21 mouse cellular contexts compared by ENCODE assay signal in genomic region chr14:121926901-121927300, GRCm38 (mm10). TPM values are rescaled to one million over a fixed set of nuclear protein-coding genes. Genes with fewer than 3 reads are reported as not detected.
DNase-seq lines count a peak whose midpoint lies in the region; ATAC-seq and TF ChIP-seq lines count a peak whose summit lies in the region.
"Had no signal": no experiment of that assay in that cellular context is flagged by ENCODE, and none has a peak within 500 bp of the region (broad histone marks: within the 10 kb centered on the region; RNA-seq: fewer than 3 reads in every experiment).

No protein-coding gene starts in this region.

- no peaks in the 10 kb centered on the region; the same call in 1 of the 2 replicates for H3K4me1 ChIP-seq in intestine, embryonic 14.5 days (replicated peaks; ENCODE audit: control insufficient read depth, insufficient read depth, low read length)
- H3K4me1 ChIP-seq in intestine, embryonic 15.5 days (replicated peaks): 0 out of 2 replicates have a peak, but pooled peaks cover 5% of the 10 kb centered on the region
- peaks cover 14% of the 10 kb centered on the region for H3K4me1 ChIP-seq in liver, postnatal 0 days (ENCODE audit: insufficient read depth)
- H3K4me1 ChIP-seq: hindbrain, embryonic 15.5 days had no signal

- H3K27me3 ChIP-seq in intestine, embryonic 14.5 days (replicated peaks; ENCODE audit: control insufficient read depth, insufficient read depth, low read length): no peaks in the 10 kb centered on the region
- no peaks in the 10 kb centered on the region for H3K27me3 ChIP-seq in intestine, embryonic 15.5 days (replicated peaks)
- no peaks in the 10 kb centered on the region for H3K27me3 ChIP-seq in liver, postnatal 0 days (ENCODE audit: insufficient read depth, low read length)
- H3K27me3 ChIP-seq: heart, embryonic 13.5 days; hindbrain, embryonic 12.5 days; hindbrain, embryonic 15.5 days had no signal

- H3K4me3 ChIP-seq in intestine, embryonic 14.5 days (ENCODE audit: low read depth, low read length): no peak overlapping the region
- H3K4me3 ChIP-seq in intestine, embryonic 15.5 days (replicated peaks): no peak overlapping the region
- no peak overlapping the region for H3K4me3 ChIP-seq in liver, postnatal 0 days (ENCODE audit: low read depth, low read length)
- H3K4me3 ChIP-seq: heart, embryonic 13.5 days; hindbrain, embryonic 12.5 days; hindbrain, embryonic 15.5 days had no signal

- no peak for TF ChIP-seq CTCF in liver, postnatal 0 days (IDR thresholded peaks at IDR 0.05; ENCODE audit: low read depth)

- no peak for TF ChIP-seq EP300 in liver, postnatal 0 days (IDR thresholded peaks at IDR 0.05; ENCODE audit: low read depth)

- no peaks in the 10 kb centered on the region for H3K36me3 ChIP-seq in intestine, embryonic 14.5 days (ENCODE audit: control insufficient read depth, insufficient read depth, low read length)
- H3K36me3 ChIP-seq in intestine, embryonic 15.5 days: no peaks in the 10 kb centered on the region
- H3K36me3 ChIP-seq in liver, postnatal 0 days (replicated peaks; ENCODE audit: insufficient read depth, low read length): no peaks in the 10 kb centered on the region
- H3K36me3 ChIP-seq: heart, embryonic 13.5 days; hindbrain, embryonic 12.5 days; hindbrain, embryonic 15.5 days had no signal

- 87% methylated on average over 6 of the region's 6 CpGs for WGBS in intestine, embryonic 14.5 days
- 85% methylated on average over 6 of the region's 6 CpGs for WGBS in intestine, embryonic 15.5 days
- WGBS in liver, postnatal 0 days (ENCODE audit: insufficient replicate concordance): 87% methylated on average over 6 of the region's 6 CpGs

- no peak overlapping the region for H3K9ac ChIP-seq in intestine, embryonic 14.5 days (ENCODE audit: low read length)
- H3K9ac ChIP-seq in intestine, embryonic 15.5 days: no peak overlapping the region
- H3K9ac ChIP-seq in liver, postnatal 0 days (replicated peaks): no peak overlapping the region
- H3K9ac ChIP-seq: heart, embryonic 13.5 days; hindbrain, embryonic 12.5 days; hindbrain, embryonic 15.5 days had no signal

- no peak overlapping the region for H3K27ac ChIP-seq in intestine, embryonic 14.5 days (ENCODE audit: low read depth)
- H3K27ac ChIP-seq in intestine, embryonic 15.5 days: no peak overlapping the region
- H3K27ac ChIP-seq in liver, postnatal 0 days (ENCODE audit: low read depth): no peak overlapping the region
- H3K27ac ChIP-seq: heart, embryonic 13.5 days; hindbrain, embryonic 12.5 days; hindbrain, embryonic 15.5 days had no signal

- DNase-seq in intestine, embryonic 14.5 days (ENCODE audit: low spot score): peak; percentile 37
- DNase-seq in liver, postnatal 0 days: peak; percentile 9
- DNase-seq in liver: no peak
- DNase-seq in thymus, postnatal 4 days: peak; percentile 6
- no peak for DNase-seq in thymus, postnatal 14 days
- no peak for DNase-seq in kidney, postnatal 36 days
- DNase-seq: adrenal gland, adult 8-10 months; adrenal gland, postnatal 36 days; cerebellum, adult 18-20 months; cerebellum, adult 9-10 months; cerebellum, postnatal 14 days; gastrocnemius, postnatal 25 days; heart, adult 18-20 months; heart, postnatal 14 days had no signal

- ATAC-seq in intestine, embryonic 14.5 days (replicated peaks; ENCODE audit: low FRiP score, low TSS enrichment, low read depth): no peak
- ATAC-seq in intestine, embryonic 15.5 days: no peak
- no peak for ATAC-seq in liver, postnatal 0 days
- ATAC-seq: activated CD4-positive, CD25-positive, alpha-beta regulatory T cell, adult 4 months; CD4-positive, CD25-positive, alpha-beta regulatory T cell, adult 4 months; forebrain, embryonic 14.5 days had no signal

- no peaks in the 10 kb centered on the region for H3K9me3 ChIP-seq in intestine, embryonic 14.5 days (ENCODE audit: control insufficient read depth, low read length)
- H3K9me3 ChIP-seq in intestine, embryonic 15.5 days: no peaks in the 10 kb centered on the region
- no peaks in the 10 kb centered on the region for H3K9me3 ChIP-seq in liver, postnatal 0 days (ENCODE audit: low read length)
- H3K9me3 ChIP-seq: heart, embryonic 13.5 days; hindbrain, embryonic 12.5 days; hindbrain, embryonic 15.5 days had no signal

- H3K4me2 ChIP-seq in intestine, embryonic 14.5 days (ENCODE audit: low read length): no peak overlapping the region
- H3K4me2 ChIP-seq in intestine, embryonic 15.5 days (replicated peaks): no peak overlapping the region
- no peak overlapping the region for H3K4me2 ChIP-seq in liver, postnatal 0 days (ENCODE audit: low read depth, low read length)
- H3K4me2 ChIP-seq: heart, embryonic 13.5 days; hindbrain, embryonic 12.5 days; hindbrain, embryonic 15.5 days had no signal

RNA-seq across cellular contexts. Expression of gene Gpr18, which starts 11.3 kb away (rescaled TPM):
- polyA plus RNA-seq in intestine, embryonic 14.5 days (2014; fragmentation: Nextera tagmentation; extraction: Ambion mirVana): 0.23 and 0.62 TPM in 2 replicates
- polyA plus RNA-seq in intestine, embryonic 15.5 days (2015; fragmentation: Nextera tagmentation; extraction: Ambion mirVana): 0.29 and 0.34 TPM in 2 replicates
- polyA plus RNA-seq in liver, postnatal 0 days (2015; fragmentation: Nextera tagmentation; extraction: Ambion mirVana): 0.78 and 0.81 TPM in 2 replicates
- polyA plus RNA-seq: forebrain, embryonic 14.5 days; heart, embryonic 13.5 days; hindbrain, embryonic 12.5 days had no signal

RNA-seq across cellular contexts. Expression of gene Gpr183, which starts 38.1 kb away (rescaled TPM):
- 3.4 and 4.7 TPM in 2 replicates for polyA plus RNA-seq in intestine, embryonic 14.5 days (2014; fragmentation: Nextera tagmentation; extraction: Ambion mirVana)
- 3.7 TPM in 2 replicates for polyA plus RNA-seq in intestine, embryonic 15.5 days (2015; fragmentation: Nextera tagmentation; extraction: Ambion mirVana)
- polyA plus RNA-seq in liver, postnatal 0 days (2015; fragmentation: Nextera tagmentation; extraction: Ambion mirVana): 0.94 and 0.95 TPM in 2 replicates

RNA-seq across cellular contexts. Expression of gene Ubac2, which starts 48.5 kb away (rescaled TPM):
- polyA plus RNA-seq in intestine, embryonic 14.5 days (2014; fragmentation: Nextera tagmentation; extraction: Ambion mirVana): 67.5 and 72.4 TPM in 2 replicates
- polyA plus RNA-seq in intestine, embryonic 15.5 days (2015; fragmentation: Nextera tagmentation; extraction: Ambion mirVana): 59.3 and 61.1 TPM in 2 replicates
- 25.8 and 27.4 TPM in 2 replicates for polyA plus RNA-seq in liver, postnatal 0 days (2015; fragmentation: Nextera tagmentation; extraction: Ambion mirVana)

Comparison
In these comparisons a context has a peak if more than half of its experiments do, and no peak if none do; other contexts are left out.
1. DNase-seq: peak in intestine, embryonic 14.5 days (single experiment), liver, postnatal 0 days (single experiment) and thymus, postnatal 4 days (single experiment); none in liver (single experiment), thymus, postnatal 14 days (single experiment) and kidney, postnatal 36 days (0 of 2).